9 mouse cellular contexts compared by ENCODE assay signal in genomic region chr11:69802648-69803105, GRCm38 (mm10). TPM values are rescaled to one million over a fixed set of nuclear protein-coding genes. Genes with fewer than 3 reads are reported as not detected.
DNase-seq lines count a peak whose midpoint lies in the region; ATAC-seq and TF ChIP-seq lines count a peak whose summit lies in the region.
"Had no signal": no experiment of that assay in that cellular context is flagged by ENCODE, and none has a peak within 500 bp of the region (broad histone marks: within the 10 kb centered on the region; RNA-seq: fewer than 3 reads in every experiment).

No protein-coding gene starts in this region.

- no peak overlapping the region for H3K27ac ChIP-seq in lung, postnatal 0 days (ENCODE audit: low read length)

- H3K27me3 ChIP-seq in lung, postnatal 0 days (replicated peaks; ENCODE audit: insufficient read depth, low read length): 0 out of 2 replicates have a peak, but pooled peaks cover 6% of the 10 kb centered on the region

- peak overlapping the region; percentile 21 for H3K9ac ChIP-seq in lung, postnatal 0 days (replicated peaks; ENCODE audit: low read depth)

- peak; percentile 31; the same call in 1 of the 2 replicates for ATAC-seq in frontal cortex, adult (ENCODE audit: low TSS enrichment)
- ATAC-seq in hematopoietic stem cell, adult 5-6 weeks (replicated peaks in 1 of 2; ENCODE audit: insufficient read depth in 1 of 2, low FRiP score in 2 of 2, low TSS enrichment in 1 of 2, low read depth in 1 of 2, poor library complexity in 2 of 2, severe bottlenecking in 2 of 2): peak; percentile 40 to 43; a peak in 3 of 4 replicates
- ATAC-seq in lung, postnatal 0 days: peak; percentile 64

- H3K4me1 ChIP-seq in lung, postnatal 0 days (ENCODE audit: insufficient read depth, low read depth, low read length): peaks cover 35% of the 10 kb centered on the region; the same call in 1 of the 2 replicates

- peak overlapping the region; percentile 53 for H3K4me3 ChIP-seq in lung, postnatal 0 days (ENCODE audit: low read depth, low read length)

- TF ChIP-seq EP300 in lung, postnatal 0 days (IDR thresholded peaks at IDR 0.05): no peak

- TF ChIP-seq CTCF in lung, postnatal 0 days (IDR thresholded peaks at IDR 0.05): no peak

- peak; percentile 71 for DNase-seq in ES-CJ7 (ENCODE audit: low read depth, low spot score)
- peak; percentile 85 for DNase-seq in brain, adult 2 months (ENCODE audit: low read depth, low spot score)
- peak; percentile 74 for DNase-seq in layer of hippocampus, adult 9-11 months
- peak; percentile 89 for DNase-seq in lung, postnatal 0 days (ENCODE audit: low spot score)
- DNase-seq in ovary, postnatal 36 days (ENCODE audit: low spot score): peak; percentile 88
- peak; percentile 88 for DNase-seq in thymus, postnatal 4 days

- H3K36me3 ChIP-seq in lung, postnatal 0 days (ENCODE audit: insufficient read depth, low read length): no peaks in the 10 kb centered on the region

- peak overlapping the region; percentile 86 for H3K4me2 ChIP-seq in lung, postnatal 0 days (replicated peaks; ENCODE audit: low read depth, low read length)

- H3K9me3 ChIP-seq in lung, postnatal 0 days (ENCODE audit: low read length): no peaks in the 10 kb centered on the region

- 3% methylated on average over 29 of the region's 33 CpGs for WGBS in lung, postnatal 0 days

RNA-seq across cellular contexts. Expression of gene Fgf11, which starts 1.0 kb away (rescaled TPM):
- total RNA-seq in hematopoietic stem cell, adult 5-6 weeks (2017): 3.9 and 5.4 TPM in 2 replicates
- polyA plus RNA-seq in lung, postnatal 0 days (2015; fragmentation: Nextera tagmentation; extraction: Ambion mirVana): 0.57 and 0.95 TPM in 2 replicates

RNA-seq across cellular contexts. Expression of gene Tmem102, which starts 2.7 kb away (rescaled TPM):
- 0.30 and 1.0 TPM in 2 replicates for total RNA-seq in hematopoietic stem cell, adult 5-6 weeks (2017)
- 14.3 and 14.9 TPM in 2 replicates for polyA plus RNA-seq in lung, postnatal 0 days (2015; fragmentation: Nextera tagmentation; extraction: Ambion mirVana)

RNA-seq across cellular contexts. Expression of gene Chrnb1, which starts 6.9 kb away (rescaled TPM):
- total RNA-seq in hematopoietic stem cell, adult 5-6 weeks (2017): 11.4 and 21.2 TPM in 2 replicates
- polyA plus RNA-seq in lung, postnatal 0 days (2015; fragmentation: Nextera tagmentation; extraction: Ambion mirVana): 15.6 and 16.2 TPM in 2 replicates

RNA-seq across cellular contexts. Expression of gene Gm39566, which starts 12.4 kb away (rescaled TPM):
- not detected in 2 replicates for total RNA-seq in hematopoietic stem cell, adult 5-6 weeks (2017)
- polyA plus RNA-seq in lung, postnatal 0 days (2015; fragmentation: Nextera tagmentation; extraction: Ambion mirVana): not detected in 2 replicates
- polyA plus RNA-seq: large intestine, adult 2 months had no signal

RNA-seq across cellular contexts. Expression of gene Spem2, which starts 15.6 kb away (rescaled TPM):
- total RNA-seq in hematopoietic stem cell, adult 5-6 weeks (2017): not detected in 2 replicates
- polyA plus RNA-seq in lung, postnatal 0 days (2015; fragmentation: Nextera tagmentation; extraction: Ambion mirVana): not detected in 2 replicates
- polyA plus RNA-seq: large intestine, adult 2 months had no signal
